Mouse (Mus musculus): ENCODE results near the gene Fos.
A peak's percentile ranks its signal among the peaks of the same experiment; 100 is the strongest.

Gene Fos

DNA sequence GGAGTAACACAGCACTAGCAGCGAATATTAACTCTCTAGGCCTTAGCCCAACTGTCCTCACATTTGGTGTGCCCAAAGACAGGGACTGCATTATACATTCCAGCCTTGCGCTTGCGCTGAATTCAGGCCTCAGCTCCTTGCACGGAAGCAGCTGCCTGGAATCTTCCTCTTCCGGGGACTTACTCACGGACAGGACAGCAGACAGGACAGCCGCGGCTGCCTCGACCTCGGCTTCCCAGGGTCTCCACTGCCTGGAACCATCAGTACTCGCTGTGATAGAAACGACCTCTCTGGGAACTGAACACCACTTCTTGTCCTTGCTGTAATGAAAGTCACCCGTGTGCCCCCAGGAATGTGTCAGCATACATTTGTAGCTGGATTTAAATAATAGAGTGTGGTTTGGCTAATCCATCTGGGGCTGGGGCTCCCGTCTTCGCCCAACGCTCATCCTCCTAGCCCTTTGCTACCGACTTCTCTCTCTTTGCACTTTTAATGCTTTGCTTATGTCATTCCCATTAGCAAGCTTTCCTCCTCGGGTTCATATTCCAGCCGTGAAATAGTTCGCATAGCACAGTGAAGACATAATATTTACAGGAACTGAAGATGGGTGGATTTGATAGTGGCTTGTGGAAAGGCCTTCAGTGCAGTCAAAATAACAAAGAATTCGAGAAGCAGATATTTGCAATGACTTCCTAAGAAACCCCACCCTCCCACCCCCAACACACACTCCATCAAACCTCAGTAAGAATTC is 11.6 kb upstream of the Fos start:
- DNase-seq (ENCODE audit: low spot score in 2 of 2), result no peak

DNA sequence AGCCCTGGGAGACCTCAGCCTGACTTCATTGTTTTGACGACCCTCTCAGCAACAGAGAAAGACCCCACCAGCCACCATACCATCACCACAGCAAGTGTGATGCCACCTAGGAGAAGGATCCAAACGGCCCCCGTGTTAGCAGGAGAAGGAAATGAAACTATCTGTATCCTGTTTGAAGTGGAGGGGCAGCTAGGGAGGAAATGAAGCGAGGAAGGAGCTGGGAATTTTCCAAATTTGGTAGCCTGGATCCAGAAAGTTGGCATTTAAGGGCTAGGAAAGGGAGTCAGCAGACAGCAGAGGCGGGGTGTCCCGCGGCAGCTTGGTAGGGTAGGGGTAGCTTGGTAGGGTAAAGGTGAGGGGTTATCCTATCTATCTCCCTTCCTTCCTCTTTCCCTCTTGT is 10.9 kb upstream of the Fos start:
- no peak for DNase-seq (ENCODE audit: low spot score in 2 of 2)

DNA sequence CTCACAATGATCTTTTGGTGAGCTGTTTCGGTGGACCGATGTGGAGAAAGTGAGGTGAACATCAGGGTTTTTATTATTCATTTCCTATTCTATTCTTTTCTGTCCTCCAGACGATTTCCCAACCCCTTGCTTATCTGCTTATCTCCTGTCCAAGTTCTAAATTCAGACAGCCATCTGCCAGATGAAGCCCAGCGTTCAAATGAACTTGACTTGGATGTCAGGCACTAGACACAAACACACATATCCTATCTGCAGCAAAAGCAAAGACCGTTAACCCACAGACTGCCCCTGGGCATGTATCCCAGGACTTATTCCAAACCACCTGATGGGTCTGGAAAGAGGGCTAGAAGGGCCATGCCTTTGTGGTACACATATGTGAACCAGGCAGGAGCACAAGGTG is 9.3 kb upstream of the Fos start:
- no peak for DNase-seq (ENCODE audit: low spot score in 2 of 2)

DNA sequence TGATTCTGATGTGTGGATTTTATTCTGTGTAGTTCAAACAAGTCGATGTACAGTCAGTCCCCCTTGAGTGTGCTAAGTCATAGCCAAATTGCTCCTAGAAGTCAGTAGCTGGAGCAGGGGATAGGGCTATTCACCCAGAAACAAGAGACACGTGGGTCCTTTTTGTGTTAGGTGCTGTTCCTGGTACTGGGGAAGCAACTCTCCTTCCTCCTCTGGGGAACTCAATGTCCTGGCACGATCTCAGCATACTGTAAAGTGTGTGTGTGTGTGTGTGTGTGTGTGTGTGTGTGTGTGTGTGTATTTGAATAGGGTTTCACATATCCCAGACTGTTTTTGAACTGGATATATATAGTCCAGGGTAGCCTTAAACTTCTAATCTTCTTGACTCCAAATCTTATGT is 8.8 kb upstream of the Fos start:
- no peak for DNase-seq (ENCODE audit: low spot score in 2 of 2)

DNA sequence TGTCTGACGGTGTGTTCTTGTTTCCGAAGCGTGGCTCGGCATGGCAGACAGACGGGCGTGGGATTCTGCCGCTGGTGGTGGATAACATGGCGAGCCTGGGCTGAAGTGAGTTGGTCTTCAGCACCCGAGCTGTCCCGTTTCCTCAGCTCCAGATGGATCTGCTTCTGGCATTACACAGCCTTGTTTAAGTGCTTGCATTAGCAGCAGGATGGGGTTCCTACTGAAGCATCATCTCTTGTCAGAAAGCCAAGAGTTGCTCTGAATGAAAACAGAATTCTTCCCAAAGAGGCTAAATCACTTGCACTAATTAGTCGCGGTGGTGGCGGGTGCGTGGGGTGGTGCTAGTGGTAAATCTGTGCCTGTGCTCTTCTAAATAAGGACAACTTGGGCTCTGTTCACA is 5.8 kb upstream of the Fos start:
- no peak for DNase-seq (ENCODE audit: low spot score in 2 of 2)

GRCm38 (mm10) chr12:85468666-85469065 is 5.0 kb upstream of the Fos start:
- no peak for DNase-seq (ENCODE audit: low spot score in 2 of 2)

DNA sequence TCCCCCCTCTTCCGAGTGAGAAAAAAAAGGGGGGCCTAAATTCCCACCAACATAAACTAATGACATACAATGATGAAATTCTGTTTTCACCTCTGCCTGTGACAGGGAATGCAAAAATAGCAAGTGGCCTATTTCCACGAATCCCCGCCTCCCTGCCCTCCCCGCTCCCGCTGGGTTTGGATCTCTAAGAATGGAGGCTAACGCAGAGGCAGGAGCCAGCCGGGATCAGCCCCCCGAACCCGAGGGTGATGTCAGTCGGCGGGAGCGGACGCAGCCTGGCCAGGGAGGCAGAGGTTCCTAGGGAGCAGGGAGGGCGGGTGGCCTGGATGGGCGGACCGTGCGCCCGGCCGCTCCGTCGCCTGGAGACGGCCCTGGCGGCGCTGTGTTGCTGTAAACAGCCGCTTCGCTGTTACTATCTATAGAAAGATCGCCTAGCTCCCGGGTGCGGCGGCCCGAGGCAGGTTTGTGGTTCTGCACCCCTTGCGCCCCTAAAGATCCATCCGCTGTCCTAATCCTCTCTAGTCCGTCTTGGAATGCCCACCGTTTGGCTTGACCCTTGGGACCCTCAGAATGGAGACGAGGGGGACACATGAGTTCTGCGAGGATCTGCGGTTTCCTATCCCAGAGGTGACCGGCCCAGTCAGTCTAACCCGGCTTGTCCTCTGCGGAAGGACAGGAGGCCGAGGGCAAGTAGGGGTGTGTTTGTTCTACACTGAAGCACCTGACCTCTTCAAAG is 1.6 kb upstream of the Fos start:
- DNase-seq (ENCODE audit: low spot score in 2 of 2), result peak; percentile 45 to 74

DNA sequence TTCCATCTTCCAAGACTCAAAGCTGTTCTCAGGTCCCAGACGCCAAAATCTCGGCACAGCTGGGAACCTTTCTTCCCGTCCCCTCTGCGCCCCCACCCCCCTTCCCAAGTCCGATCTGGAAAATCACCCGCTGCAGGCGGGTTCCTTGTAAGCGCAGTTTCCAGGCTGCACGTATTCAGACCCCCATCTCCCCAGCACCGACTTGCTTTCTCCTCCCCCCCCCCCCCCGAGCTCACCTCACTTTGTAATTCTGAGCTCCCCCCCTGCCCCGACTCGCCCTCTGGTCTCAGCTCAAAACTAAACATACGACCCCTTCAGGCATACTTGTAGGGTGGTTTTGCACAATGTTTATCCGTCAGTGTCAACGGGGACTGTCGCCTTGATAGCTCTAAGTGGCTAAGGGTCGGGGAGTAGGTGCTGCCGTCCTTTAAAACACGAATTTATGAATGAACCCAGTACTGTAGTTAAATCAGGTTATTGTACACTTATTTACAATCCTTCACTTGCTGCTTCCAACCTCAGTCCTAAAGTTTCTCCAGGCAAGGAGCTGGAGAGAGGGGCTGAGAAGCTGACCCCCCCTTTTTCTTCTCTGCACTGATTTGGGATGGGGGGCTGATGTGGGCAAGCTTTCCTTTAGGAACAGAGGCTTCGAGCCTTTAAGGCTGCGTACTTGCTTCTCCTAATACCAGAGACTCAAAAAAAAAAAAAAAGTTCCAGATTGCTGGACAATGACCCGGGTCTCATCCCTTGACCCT is 857 bp upstream of the Fos start:
- DNase-seq (ENCODE audit: low spot score in 2 of 2), result no peak

- peak; percentile 43 to 77 for DNase-seq (ENCODE audit: low spot score in 2 of 2)
Measured at GRCm38 (mm10) chr12:85474298-85475231, 875 bp downstream of the Fos start.

DNA sequence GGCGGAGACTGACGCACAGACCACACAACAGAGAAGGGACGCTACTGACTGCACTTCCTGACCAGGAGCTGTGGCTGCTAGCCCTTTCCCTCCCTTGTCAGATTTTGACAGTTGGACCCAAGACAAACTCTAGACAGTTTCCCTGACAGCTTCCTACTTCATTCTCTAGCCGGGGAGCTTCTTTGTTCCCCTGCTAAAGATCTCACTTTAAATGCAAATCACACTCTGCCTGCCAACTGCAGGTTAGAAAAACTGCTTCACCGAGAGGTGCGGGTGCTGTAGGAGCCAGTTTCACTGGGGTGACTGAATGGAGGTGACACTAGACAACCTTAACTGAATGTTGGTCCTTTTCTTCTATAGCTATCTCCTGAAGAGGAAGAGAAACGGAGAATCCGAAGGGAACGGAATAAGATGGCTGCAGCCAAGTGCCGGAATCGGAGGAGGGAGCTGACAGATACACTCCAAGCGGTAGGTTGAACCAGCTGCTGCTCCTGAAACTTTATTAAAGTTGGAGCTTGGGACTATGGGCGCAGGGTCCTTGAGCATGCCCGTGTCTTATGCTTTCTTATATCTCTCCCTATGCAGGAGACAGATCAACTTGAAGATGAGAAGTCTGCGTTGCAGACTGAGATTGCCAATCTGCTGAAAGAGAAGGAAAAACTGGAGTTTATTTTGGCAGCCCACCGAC is 1.7 kb downstream of the Fos start:
- DNase-seq (ENCODE audit: low spot score in 2 of 2), result no peak

DNA sequence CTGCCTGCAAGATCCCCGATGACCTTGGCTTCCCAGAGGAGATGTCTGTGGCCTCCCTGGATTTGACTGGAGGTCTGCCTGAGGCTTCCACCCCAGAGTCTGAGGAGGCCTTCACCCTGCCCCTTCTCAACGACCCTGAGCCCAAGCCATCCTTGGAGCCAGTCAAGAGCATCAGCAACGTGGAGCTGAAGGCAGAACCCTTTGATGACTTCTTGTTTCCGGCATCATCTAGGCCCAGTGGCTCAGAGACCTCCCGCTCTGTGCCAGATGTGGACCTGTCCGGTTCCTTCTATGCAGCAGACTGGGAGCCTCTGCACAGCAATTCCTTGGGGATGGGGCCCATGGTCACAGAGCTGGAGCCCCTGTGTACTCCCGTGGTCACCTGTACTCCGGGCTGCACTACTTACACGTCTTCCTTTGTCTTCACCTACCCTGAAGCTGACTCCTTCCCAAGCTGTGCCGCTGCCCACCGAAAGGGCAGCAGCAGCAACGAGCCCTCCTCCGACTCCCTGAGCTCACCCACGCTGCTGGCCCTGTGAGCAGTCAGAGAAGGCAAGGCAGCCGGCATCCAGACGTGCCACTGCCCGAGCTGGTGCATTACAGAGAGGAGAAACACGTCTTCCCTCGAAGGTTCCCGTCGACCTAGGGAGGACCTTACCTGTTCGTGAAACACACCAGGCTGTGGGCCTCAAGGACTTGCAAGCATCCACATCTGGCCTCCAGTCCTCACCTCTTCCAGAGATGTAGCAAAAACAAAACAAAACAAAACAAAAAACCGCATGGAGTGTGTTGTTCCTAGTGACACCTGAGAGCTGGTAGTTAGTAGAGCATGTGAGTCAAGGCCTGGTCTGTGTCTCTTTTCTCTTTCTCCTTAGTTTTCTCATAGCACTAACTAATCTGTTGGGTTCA is 2.5 kb downstream of the Fos start:
- DNase-seq (ENCODE audit: low spot score in 2 of 2), result peak in 1 of 2 experiments; percentile 61

- no peak for DNase-seq (ENCODE audit: low spot score in 2 of 2)
Measured at GRCm38 (mm10) chr12:85477219-85477618, 3.5 kb downstream of the Fos start.

- no peak for DNase-seq (ENCODE audit: low spot score in 2 of 2)
Measured at GRCm38 (mm10) chr12:85477804-85478203, 4.1 kb downstream of the Fos start.

DNA sequence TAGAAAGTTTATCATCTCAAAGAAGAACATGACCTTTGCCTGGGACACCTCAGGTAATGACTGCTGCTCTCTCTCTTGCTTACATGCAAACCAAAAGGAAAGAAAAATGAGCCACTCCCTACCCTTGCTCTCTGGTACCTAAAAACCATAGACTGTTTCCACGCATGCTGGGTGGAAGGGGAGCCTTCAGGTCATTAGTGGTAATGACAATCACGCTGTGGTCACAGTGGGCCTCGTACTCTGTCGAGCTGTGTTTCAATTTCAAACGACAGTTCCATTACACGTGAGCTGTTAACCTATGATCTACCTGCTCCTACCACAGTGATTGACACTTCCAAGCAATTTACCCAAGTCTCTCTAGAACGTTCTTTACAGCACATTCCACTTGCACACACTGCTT is 5.0 kb downstream of the Fos start:
- no peak for DNase-seq (ENCODE audit: low spot score in 2 of 2)

DNA sequence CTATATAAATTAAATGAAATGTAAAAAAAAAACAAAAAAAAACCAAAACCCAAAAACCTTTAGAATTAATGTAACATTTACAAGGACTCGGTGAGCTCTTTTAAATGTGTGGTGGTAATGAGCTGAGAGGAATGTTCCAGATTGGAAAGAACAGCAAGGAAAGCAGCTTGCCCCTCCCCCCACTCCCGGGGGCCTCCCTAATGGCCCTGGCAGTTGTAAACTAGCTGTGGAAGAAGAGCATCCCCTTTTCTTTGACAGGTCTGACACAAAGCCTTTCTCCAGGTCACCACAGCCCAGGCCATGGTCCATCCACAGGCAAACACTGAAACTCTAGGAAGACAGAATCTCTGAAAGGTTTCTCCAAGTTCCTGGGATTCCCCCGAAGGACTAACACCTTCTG is 5.5 kb downstream of the Fos start:
- no peak for DNase-seq (ENCODE audit: low spot score in 2 of 2)

GRCm38 (mm10) chr12:85483155-85483554 is 9.5 kb downstream of the Fos start:
- no peak for DNase-seq (ENCODE audit: low spot score in 2 of 2)

DNA sequence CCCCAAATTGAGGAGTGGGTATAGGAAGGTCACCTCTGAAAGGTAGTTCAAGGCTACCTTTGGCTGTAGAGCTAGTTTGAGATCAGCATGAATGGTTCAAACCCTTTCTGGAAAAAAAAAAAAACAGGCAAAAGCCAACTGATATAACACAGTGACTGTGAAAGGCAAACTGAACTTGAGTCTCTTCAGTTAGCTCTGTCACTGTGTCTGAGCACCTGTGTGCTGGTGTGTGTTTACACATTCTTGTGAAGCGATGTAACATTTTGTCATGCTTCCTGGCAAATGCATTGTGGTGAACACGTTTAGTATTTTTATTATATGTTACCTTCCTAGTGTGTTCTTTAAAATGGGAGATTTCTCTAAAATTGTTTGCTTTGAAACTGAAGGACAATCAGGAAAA is 11.0 kb downstream of the Fos start:
- DNase-seq (ENCODE audit: low spot score in 2 of 2), result no peak

DNA sequence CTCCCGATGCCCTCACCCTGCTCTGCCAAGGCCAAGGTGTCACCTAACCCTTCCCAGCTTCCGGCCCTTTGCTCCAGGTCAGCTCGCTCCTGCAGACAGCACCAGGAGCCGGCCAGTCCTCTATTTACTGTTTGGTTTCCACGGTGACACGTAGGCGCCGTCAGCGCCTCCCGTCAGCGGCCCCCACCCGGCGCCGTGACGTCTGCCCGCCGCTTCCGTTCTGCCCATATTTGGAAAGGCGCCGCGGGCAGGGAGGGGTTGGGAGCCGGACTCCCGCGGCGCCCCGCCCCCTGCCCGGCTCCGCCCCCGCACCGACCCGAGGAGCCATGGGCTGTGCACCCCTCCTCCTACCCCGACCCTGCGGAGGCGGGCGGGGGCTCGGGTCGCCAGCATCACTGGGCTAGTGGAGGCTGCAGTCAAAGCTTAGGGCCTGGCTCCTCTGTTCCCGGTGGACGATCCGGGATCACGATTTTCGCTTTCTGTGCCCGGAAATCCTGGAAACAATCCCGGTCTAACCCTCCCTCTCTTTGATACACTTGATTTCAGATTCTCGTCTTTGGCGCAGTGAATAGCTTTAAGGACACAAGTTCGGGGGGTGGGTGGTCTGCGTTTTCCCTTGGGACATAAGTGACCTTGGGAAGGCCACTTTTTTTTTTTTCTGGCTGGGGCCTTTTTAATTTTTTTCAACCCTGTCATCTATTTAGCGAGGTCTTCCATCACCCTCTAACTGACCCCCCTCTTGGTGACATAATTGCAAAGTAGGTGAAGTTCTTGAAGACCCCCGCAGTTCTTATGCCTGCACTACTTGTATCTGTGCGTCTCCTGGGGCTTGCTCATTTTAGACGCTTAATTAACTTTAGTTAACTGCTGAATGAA is 12.4 kb downstream of the Fos start:
- peak; percentile 95 to 98 for DNase-seq (ENCODE audit: low spot score in 2 of 2)

GRCm38 (mm10) chr12:85486766-85487069 is 13.0 kb downstream of the Fos start:
- DNase-seq (ENCODE audit: low spot score in 2 of 2), result no peak

All from spleen, postnatal 4 days (tissue).